Mouse (Mus musculus) T-helper 1 cell (primary cell): ENCODE measurements around the gene Kmt2c.
"Not testable (repeated sequence)": the region's sequence is repeated elsewhere in the genome, so short reads cannot be mapped to it uniquely, and the experiment has no call there.

ENCODE experiments used
- in situ Hi-C: fragments of 300-600 bp; cut with MboI, MseI; formaldehyde crosslinking; loops from one replicate; pipeline ENCODE4 v1.15.1; 2025; ENCODE audit warnings: high pct_unique_total_duplicates

The Kmt2c gene

GRCm38 (mm10) chr5:25516301-25516895, 17.8 kb upstream of the Kmt2c start:
- in situ Hi-C loops, result no loop called here

- in situ Hi-C loops, result no loop called here
Measured at GRCm38 (mm10) chr5:25515767-25516166, 17.2 kb upstream of the Kmt2c start, which contains the start of gene Cct8l1. Cct8l1 (plus strand) TSS chr5:25516067.

- in situ Hi-C loops, result no loop called here
Measured at GRCm38 (mm10) chr5:25506041-25506440, 7.5 kb upstream of the Kmt2c start.

GRCm38 (mm10) chr5:25500686-25501085, 2.1 kb upstream of the Kmt2c start:
- in situ Hi-C loops, result no loop called here

- in situ Hi-C loops, result no loop called here
Measured at GRCm38 (mm10) chr5:25499423-25500398, 1.1 kb upstream of the Kmt2c start.

- in situ Hi-C loops, result no loop called here
Measured at GRCm38 (mm10) chr5:25498821-25499422, 339 bp upstream of the Kmt2c start.

- in situ Hi-C loops, result no loop called here
Measured at GRCm38 (mm10) chr5:25497720-25498345, 750 bp downstream of the Kmt2c start.

- in situ Hi-C loops, result no loop called here
Measured at GRCm38 (mm10) chr5:25497369-25497719, 1.2 kb downstream of the Kmt2c start.

- in situ Hi-C loops, result no loop called here
Measured at GRCm38 (mm10) chr5:25496652-25497051, 1.9 kb downstream of the Kmt2c start.

- in situ Hi-C loops, result no loop called here
Measured at GRCm38 (mm10) chr5:25478863-25479262, 19.7 kb downstream of the Kmt2c start.

- in situ Hi-C loops, result no loop called here
Measured at GRCm38 (mm10) chr5:25475789-25476188, 22.8 kb downstream of the Kmt2c start.

GRCm38 (mm10) chr5:25472070-25472469, 26.5 kb downstream of the Kmt2c start:
- in situ Hi-C loops, result no loop called here

GRCm38 (mm10) chr5:25461956-25462355, 36.6 kb downstream of the Kmt2c start:
- in situ Hi-C loops, result no loop called here

GRCm38 (mm10) chr5:25455432-25455831, 43.2 kb downstream of the Kmt2c start:
- in situ Hi-C loops, result not testable (repeated sequence)

- in situ Hi-C loops, result no loop called here
Measured at GRCm38 (mm10) chr5:25452691-25453090, 45.9 kb downstream of the Kmt2c start.

- in situ Hi-C loops, result no loop called here
Measured at GRCm38 (mm10) chr5:25437508-25437907, 61.1 kb downstream of the Kmt2c start.

GRCm38 (mm10) chr5:25436081-25436480, 62.5 kb downstream of the Kmt2c start:
- in situ Hi-C loops, result no loop called here

GRCm38 (mm10) chr5:25422576-25422975, 76.0 kb downstream of the Kmt2c start:
- in situ Hi-C loops, result no loop called here

- in situ Hi-C loops, result no loop called here
Measured at GRCm38 (mm10) chr5:25420601-25421000, 78.0 kb downstream of the Kmt2c start.

- in situ Hi-C loops, result no loop called here
Measured at GRCm38 (mm10) chr5:25415382-25415781, 83.2 kb downstream of the Kmt2c start.

GRCm38 (mm10) chr5:25396727-25397126, 101.9 kb downstream of the Kmt2c start:
- in situ Hi-C loops, result no loop called here

- in situ Hi-C loops, result no loop called here
Measured at GRCm38 (mm10) chr5:25392655-25393054, 105.9 kb downstream of the Kmt2c start.
